Mouse (Mus musculus) urinary bladder, postnatal 4 days (tissue): ENCODE data around the gene Rsrp1.

Experiments
- DNase-seq, 2 experiments: peaks; one replicate each; pipeline ENCODE4 v3.0.0; 2021 to 2022; ENCODE audit warnings: low spot score in 2 of 2

Gene Rsrp1

GRCm38 (mm10) chr4:134963021-134963776 lies 39.8 kb downstream of the Rsrp1 start:
- no peak for DNase-seq

GRCm38 (mm10) chr4:134967887-134968604 lies 44.7 kb downstream of the Rsrp1 start:
- DNase-seq, result no peak

DNA sequence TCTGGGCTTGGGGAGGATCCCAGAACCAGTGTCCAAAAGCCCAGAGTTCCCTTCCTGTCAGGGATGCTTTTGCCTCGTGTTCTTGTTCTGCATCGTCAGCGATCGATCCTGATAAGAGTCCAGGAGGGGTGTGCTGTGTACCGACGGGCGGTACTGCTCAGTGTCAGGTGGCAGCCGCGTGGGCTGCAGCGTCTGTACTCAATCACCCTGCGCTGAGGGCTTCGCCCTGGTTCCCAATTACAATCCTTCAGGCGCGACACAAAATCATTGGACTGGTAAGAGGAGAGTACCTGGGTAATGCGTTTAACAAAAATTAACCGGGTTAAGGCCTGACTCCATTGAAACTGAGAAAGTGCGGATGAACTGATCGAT lies 45.2 kb downstream of the Rsrp1 start:
- no peak for DNase-seq

GRCm38 (mm10) chr4:134975261-134975928 lies 52.0 kb downstream of the Rsrp1 start:
- DNase-seq, result no peak

DNA sequence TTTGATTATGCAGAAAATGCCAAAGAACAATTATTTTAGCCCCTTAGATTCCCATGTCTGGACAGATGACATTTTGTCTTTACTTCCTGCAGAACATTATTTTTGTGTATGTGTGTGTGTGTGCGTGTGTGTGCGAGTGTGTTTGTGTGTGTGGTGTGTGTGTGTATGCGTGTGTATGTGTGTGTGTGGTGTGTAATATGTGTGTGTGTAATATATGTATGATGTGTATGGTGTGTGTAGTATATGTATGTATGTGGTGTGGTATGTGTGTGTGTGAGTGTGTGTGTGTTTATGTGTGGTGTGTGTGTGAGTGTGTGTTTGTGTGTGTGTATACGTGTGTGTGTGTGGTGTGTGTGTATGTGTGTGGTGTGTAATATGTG lies 52.5 kb downstream of the Rsrp1 start:
- DNase-seq, result no peak
